Comparison of ENCODE assay signal across 12 mouse cellular contexts in the genomic region with DNA sequence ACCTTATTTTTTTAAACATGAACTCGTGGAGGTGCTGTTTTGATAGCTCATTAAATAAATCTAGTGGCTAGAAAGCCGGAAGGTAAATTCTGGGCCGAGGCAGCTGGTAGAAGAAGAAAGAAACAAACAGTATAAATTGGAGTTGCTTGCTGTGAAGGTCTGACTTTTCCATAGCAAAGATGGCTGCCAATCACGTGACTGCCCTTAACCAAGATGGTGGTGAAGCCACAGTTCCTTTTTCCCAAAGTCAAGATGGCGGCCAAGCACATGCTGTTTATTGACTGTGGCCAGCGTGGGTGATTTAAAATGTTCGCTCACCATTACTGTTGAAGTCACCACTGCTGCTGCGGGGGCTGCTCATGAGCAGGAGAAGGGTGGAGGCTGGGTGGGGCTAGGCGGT. TPM values are rescaled to one million over a fixed set of nuclear protein-coding genes. Genes with fewer than 3 reads are reported as not detected.
"Had no signal": no experiment of that assay in that cellular context is flagged by ENCODE, and none has a peak within 500 bp of the region (broad histone marks: within the 10 kb centered on the region; RNA-seq: fewer than 3 reads in every experiment).

No protein-coding gene starts in this region.

- H3K4me1 ChIP-seq: limb, embryonic 12.5 days; liver, embryonic 13.5 days; midbrain, embryonic 13.5 days; neural tube, embryonic 15.5 days had no signal

- H3K4me3 ChIP-seq: limb, embryonic 12.5 days; liver, embryonic 13.5 days; midbrain, embryonic 13.5 days; neural tube, embryonic 15.5 days had no signal

- H3K36me3 ChIP-seq: limb, embryonic 12.5 days; liver, embryonic 13.5 days; midbrain, embryonic 13.5 days; neural tube, embryonic 15.5 days had no signal

- DNase-seq: kidney, adult 9 months; kidney, postnatal 36 days; layer of hippocampus, adult 9-11 months; liver; liver, embryonic 13.5 days; liver, postnatal 0 days; thymus, postnatal 14 days had no signal

- H3K9ac ChIP-seq: limb, embryonic 12.5 days; liver, embryonic 13.5 days; liver, postnatal 0 days; midbrain, embryonic 13.5 days; neural tube, embryonic 15.5 days had no signal

- H3K27ac ChIP-seq: kidney, postnatal 0 days; limb, embryonic 12.5 days; liver, embryonic 13.5 days; midbrain, embryonic 13.5 days; neural tube, embryonic 15.5 days had no signal

- H3K9me3 ChIP-seq: liver, embryonic 13.5 days; midbrain, embryonic 13.5 days; neural tube, embryonic 15.5 days had no signal

- H3K27me3 ChIP-seq: limb, embryonic 12.5 days; liver, embryonic 13.5 days; midbrain, embryonic 13.5 days; neural tube, embryonic 15.5 days had no signal

RNA-seq across cellular contexts. Expression of gene Cstad, which starts 17.8 kb away (rescaled TPM):
- total RNA-seq: megakaryocyte progenitor cell, adult 5-6 weeks had no signal
